Mouse (Mus musculus): ENCODE measurements around the gene Wipf2. TPM values are rescaled to one million over a fixed set of nuclear protein-coding genes. Genes with fewer than 3 reads are reported as not detected.

The Wipf2 gene
- total and polyA plus RNA-seq, 3 experiments, result 2.9 to 7.1 TPM; not detected in 1

- TF ChIP-seq RAD21 (IDR thresholded peaks at IDR 0.05; ENCODE audit: low read depth, low read length) (peak; percentile 82), TCF12 (IDR thresholded peaks at IDR 0.05; ENCODE audit: low read depth, low read length) (no peak), NELFE (IDR thresholded peaks at IDR 0.05; ENCODE audit: low read depth, low read length) (no peak), KAT2A (conservative IDR thresholded peaks at IDR 0.05; ENCODE audit: low read depth, low read length) (no peak), CTCF (IDR thresholded peaks at IDR 0.05 in 2 of 3, conservative IDR thresholded peaks at IDR 0.05 in 1 of 3; ENCODE audit: control insufficient read depth in 1 of 3, insufficient read depth in 1 of 3, low read depth in 2 of 3, low read length in 3 of 3, poor library complexity in 1 of 3, severe bottlenecking in 1 of 3) (peak; percentile 67 to 90 (median 88))
These were observed 34.2 kb upstream of the Wipf2 start (continued) for GRCm38 (mm10) chr11:98829091-98829775.

GRCm38 (mm10) chr11:98829875-98830274, 33.6 kb upstream of the Wipf2 start:
- no peak for TF ChIP-seq GATA1 (IDR thresholded peaks at IDR 0.05; ENCODE audit: low read depth, low read length)
- no peak for TF ChIP-seq POLR2AphosphoS2 (IDR thresholded peaks at IDR 0.05; ENCODE audit: low read length)
- TF ChIP-seq JUND (IDR thresholded peaks at IDR 0.05; ENCODE audit: low read depth, low read length), result no peak
- TF ChIP-seq MAZ (IDR thresholded peaks at IDR 0.05; ENCODE audit: low read depth, low read length), result no peak
- no peak for TF ChIP-seq MAFK (IDR thresholded peaks at IDR 0.05; ENCODE audit: borderline replicate concordance, low read depth, low read length)
- no peak for TF ChIP-seq ZNF384 (IDR thresholded peaks at IDR 0.05; ENCODE audit: low read depth, low read length)
- TF ChIP-seq RAD21 (IDR thresholded peaks at IDR 0.05; ENCODE audit: low read depth, low read length), result no peak
- TF ChIP-seq GABPA (IDR thresholded peaks at IDR 0.05; ENCODE audit: low read depth, low read length), result no peak
- TF ChIP-seq MAX (IDR thresholded peaks at IDR 0.05; ENCODE audit: low read length), result no peak
- no peak for TF ChIP-seq CHD1 (IDR thresholded peaks at IDR 0.05; ENCODE audit: low read depth, low read length)
- TF ChIP-seq TCF12 (IDR thresholded peaks at IDR 0.05; ENCODE audit: low read depth, low read length), result no peak
- TF ChIP-seq NELFE (IDR thresholded peaks at IDR 0.05; ENCODE audit: low read depth, low read length), result no peak
- TF ChIP-seq MYC (IDR thresholded peaks at IDR 0.05; ENCODE audit: low read depth, low read length), result no peak
- TF ChIP-seq MYB (IDR thresholded peaks at IDR 0.05; ENCODE audit: low read depth, low read length), result no peak
- TF ChIP-seq BHLHE40 (IDR thresholded peaks at IDR 0.05; ENCODE audit: borderline replicate concordance, low read depth, low read length), result no peak
- no peak for TF ChIP-seq ZMIZ1 (IDR thresholded peaks at IDR 0.05; ENCODE audit: low read depth, low read length)
- TF ChIP-seq ETS1 (IDR thresholded peaks at IDR 0.05; ENCODE audit: low read depth, low read length), result no peak
- TF ChIP-seq ZKSCAN1 (IDR thresholded peaks at IDR 0.05; ENCODE audit: low read depth, low read length), result no peak
- no peak for TF ChIP-seq HCFC1 (IDR thresholded peaks at IDR 0.05; ENCODE audit: low read depth, low read length)
- Histone ChIP-seq H3K9me3 (replicated peaks; ENCODE audit: insufficient read depth, low read length) (no peaks in the 10 kb centered on the region), H3K27me3 (ENCODE audit: control insufficient read depth in 1 of 2, insufficient read depth in 2 of 2, low read length in 2 of 2) (no peaks in the 10 kb centered on the region), H3K27ac (ENCODE audit: control insufficient read depth, low read depth, low read length) (no peak overlapping the region), H3K4me1 (ENCODE audit: control insufficient read depth in 1 of 2, insufficient read depth in 2 of 2, low read length in 2 of 2) (peaks cover 0 to 4% of the 10 kb centered on the region in 2 experiments; a peak in 3 of 4 replicates), H3K36me3 (ENCODE audit: control insufficient read depth in 1 of 2, insufficient read depth in 2 of 2, low read length in 2 of 2) (peaks cover 10 to 55% of the 10 kb centered on the region in 2 experiments), H3K9ac (ENCODE audit: control insufficient read depth, low read depth, low read length, poor library complexity, severe bottlenecking) (no peak overlapping the region), H3K4me3 (ENCODE audit: control insufficient read depth in 1 of 2, insufficient read depth in 1 of 2, low read depth in 2 of 2, low read length in 2 of 2) (no peak overlapping the region), H3K79me2 (ENCODE audit: control insufficient read depth, insufficient read depth, low read length, poor library complexity) (peaks cover 7% of the 10 kb centered on the region)
- DNase-seq (ENCODE audit: low read depth, low spot score), result no peak

Data from MEL (cell line).